Mouse (Mus musculus) hindbrain, embryonic 10.5 days (tissue): ENCODE measurements around the gene Myof. TPM values are rescaled to one million over a fixed set of nuclear protein-coding genes. Genes with fewer than 3 reads are reported as not detected.

Source experiments
- DNase-seq: peaks from one replicate; pipeline ENCODE4 v3.0.0-alpha.2; 2017; ENCODE audit warnings: low spot score
- H3K27ac ChIP-seq: fragments of 300-500 bp; sonication (generic); 2 replicates; pipeline ENCODE4 v1.5.1; 2016; ENCODE audit warnings: mild to moderate bottlenecking, moderate library complexity
- H3K27me3 ChIP-seq: fragments of 300-500 bp; sonication (generic); 2 replicates; pipeline ENCODE4 v1.6.1; 2016; ENCODE audit warnings: mild to moderate bottlenecking; ENCODE audit not compliant: poor library complexity, insufficient read depth, severe bottlenecking
- H3K36me3 ChIP-seq: fragments of 300-500 bp; sonication (generic); 2 replicates; pipeline ENCODE4 v1.6.1; 2016; ENCODE audit warnings: mild to moderate bottlenecking, moderate library complexity
- H3K4me1 ChIP-seq: fragments of 300-500 bp; sonication (generic); replicated peaks from 2 replicates; pipeline ENCODE4 v1.6.1; 2016; ENCODE audit warnings: mild to moderate bottlenecking
- H3K4me3 ChIP-seq: fragments of 300-500 bp; sonication (generic); 2 replicates; pipeline ENCODE4 v1.5.1; 2016; ENCODE audit warnings: mild to moderate bottlenecking, moderate library complexity
- H3K9me3 ChIP-seq: fragments of 300-500 bp; sonication (generic); 2 replicates; pipeline ENCODE4 v1.6.1; 2016; ENCODE audit warnings: mild to moderate bottlenecking, moderate library complexity
- WGBS: fragments of 180-500 bp; shearing (Covaris S2); methylation state at CpG from one replicate; pipeline ENCODE4 v1.1.7; 2016; 5-methylcytosine and 5-hydroxymethylcytosine counted together
- polyA plus RNA-seq: library from polyadenylated mRNA; unstranded; fragments of >200 nt; fragmentation: Nextera tagmentation; extraction: Ambion mirVana; gene quantifications from 2 replicates; pipeline ENCODE4 v1.2.1, GENCODE M21; 2016

Myof gene
- polyA plus RNA-seq, 1 experiment from 2014 or later, result 2.4 TPM

DNA sequence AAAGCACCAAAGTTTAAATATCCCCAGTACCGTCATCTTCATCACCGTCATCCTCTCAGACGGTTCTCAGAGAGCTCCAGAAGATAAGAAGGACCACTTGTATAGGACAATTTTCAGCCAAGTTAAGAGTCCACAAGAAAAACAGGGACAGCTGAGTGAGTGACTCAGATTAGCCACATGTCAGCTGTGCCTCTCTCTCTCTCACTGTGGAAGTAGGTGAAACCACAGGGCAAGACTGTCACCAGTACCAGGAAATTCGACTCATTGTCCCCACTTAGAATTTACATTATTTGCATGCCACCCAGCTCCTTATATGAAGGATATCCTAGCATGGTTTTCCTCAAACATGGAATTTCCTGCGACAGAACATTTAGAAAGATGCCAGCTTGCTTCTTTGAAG is 88.6 kb downstream of the Myof start:
- Histone ChIP-seq H3K27ac (no peak overlapping the region), H3K4me3 (no peak overlapping the region), H3K9me3 (no peaks in the 10 kb centered on the region), H3K4me1 (no peaks in the 10 kb centered on the region), H3K27me3 (no peaks in the 10 kb centered on the region), H3K36me3 (no peaks in the 10 kb centered on the region)
- 78% methylated on average over 5 of the region's 5 CpGs for WGBS
- DNase-seq, result no peak

DNA sequence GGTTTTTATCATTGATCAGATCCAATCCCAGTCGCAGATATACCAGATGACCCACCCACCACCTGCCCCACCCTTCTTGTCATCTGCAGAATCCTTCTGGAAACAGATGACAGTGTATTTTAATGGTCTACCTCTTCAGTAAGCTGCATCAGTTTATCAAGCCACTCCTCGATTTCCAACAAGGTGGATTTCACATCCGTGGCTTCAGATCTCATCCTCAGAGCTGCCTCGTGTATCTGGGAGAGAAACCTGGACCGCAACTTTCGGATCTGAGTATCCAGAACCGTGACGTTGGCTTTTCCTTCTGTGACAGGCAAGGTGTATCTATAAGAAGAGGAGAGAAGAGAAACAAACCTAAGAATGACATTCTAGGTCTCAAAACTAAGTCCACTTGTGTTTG is 89.1 kb downstream of the Myof start:
- 87% methylated on average over 8 of the region's 8 CpGs for WGBS
- no peak for DNase-seq
- no peaks in the 10 kb centered on the region for H3K9me3 ChIP-seq
- no peaks in the 10 kb centered on the region for H3K4me1 ChIP-seq
- H3K4me3 ChIP-seq, result no peak overlapping the region
- H3K27ac ChIP-seq, result no peak overlapping the region
- H3K36me3 ChIP-seq, result no peaks in the 10 kb centered on the region
- no peaks in the 10 kb centered on the region for H3K27me3 ChIP-seq

DNA sequence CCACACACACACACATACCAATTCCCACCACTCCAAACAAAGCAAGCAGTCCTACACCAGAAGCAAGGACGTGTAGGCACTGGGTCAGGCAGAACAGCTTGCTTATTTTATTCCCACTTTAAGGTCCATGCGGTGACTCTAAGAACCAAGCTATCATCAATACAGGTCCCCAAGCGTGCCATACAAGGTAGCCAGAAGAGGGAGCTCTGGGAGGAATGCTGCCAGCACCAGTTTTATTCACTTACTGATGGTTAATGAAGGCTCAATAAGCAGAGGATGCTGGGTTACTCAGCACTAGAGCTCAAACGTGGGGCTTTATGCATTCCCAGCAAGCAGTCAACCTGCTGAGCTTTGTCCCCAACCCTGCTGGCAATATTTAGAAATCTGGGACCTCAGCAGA is 96.7 kb downstream of the Myof start:
- Histone ChIP-seq H3K36me3 (no peaks in the 10 kb centered on the region), H3K4me1 (no peaks in the 10 kb centered on the region), H3K9me3 (no peaks in the 10 kb centered on the region), H3K4me3 (no peak overlapping the region), H3K27ac (no peak overlapping the region), H3K27me3 (no peaks in the 10 kb centered on the region)
- DNase-seq, result no peak
- WGBS, result 25% methylated on average over 4 of the region's 4 CpGs

DNA sequence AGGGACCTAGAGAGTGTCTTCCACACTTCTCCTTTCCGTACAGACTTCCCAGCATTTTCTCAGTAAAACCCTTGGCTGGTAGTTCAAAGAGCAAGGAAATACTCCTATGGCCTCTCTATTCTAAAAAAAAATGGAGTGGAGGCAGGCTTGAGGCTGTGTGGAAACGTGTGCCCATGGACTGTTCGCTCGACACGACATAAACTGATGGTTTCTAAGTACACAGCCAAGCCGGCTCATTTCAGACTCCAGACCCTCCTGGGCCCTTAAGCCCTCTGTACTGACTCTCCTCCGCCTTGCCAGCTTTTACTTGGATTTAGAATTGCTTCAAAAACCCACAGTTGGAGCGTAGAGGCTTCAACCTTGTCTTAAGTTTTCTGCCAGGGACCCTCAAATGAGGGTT is 97.3 kb downstream of the Myof start:
- no peak for DNase-seq

DNA sequence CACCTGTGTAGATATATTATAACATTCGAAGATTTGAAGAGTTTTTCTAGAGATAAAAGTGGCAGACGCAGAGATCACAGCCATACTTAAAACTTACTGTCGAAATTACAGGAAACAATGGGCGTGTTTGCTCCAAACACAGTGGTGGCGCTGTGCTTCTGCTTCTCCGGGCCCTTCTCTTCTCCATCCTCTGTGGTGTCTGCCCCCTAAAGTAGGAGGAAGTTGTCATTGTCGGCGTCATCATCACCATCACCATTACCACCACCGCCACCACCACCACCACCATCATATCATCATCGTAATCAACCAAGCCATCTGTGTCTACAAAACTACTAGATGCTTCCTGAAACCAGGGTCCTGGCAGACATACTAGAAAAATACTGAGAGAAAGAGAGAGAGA is 104.2 kb downstream of the Myof start:
- H3K27ac ChIP-seq, result no peak overlapping the region

More for the DNA sequence above, 97.3 kb downstream of the Myof start:
- no peaks in the 10 kb centered on the region for H3K27me3 ChIP-seq
- H3K27ac ChIP-seq, result no peak overlapping the region
- H3K9me3 ChIP-seq, result no peaks in the 10 kb centered on the region
- H3K4me3 ChIP-seq, result no peak overlapping the region
- H3K4me1 ChIP-seq, result no peaks in the 10 kb centered on the region
- H3K36me3 ChIP-seq, result no peaks in the 10 kb centered on the region
- WGBS, result 83% methylated on average over 8 of the region's 8 CpGs

DNA sequence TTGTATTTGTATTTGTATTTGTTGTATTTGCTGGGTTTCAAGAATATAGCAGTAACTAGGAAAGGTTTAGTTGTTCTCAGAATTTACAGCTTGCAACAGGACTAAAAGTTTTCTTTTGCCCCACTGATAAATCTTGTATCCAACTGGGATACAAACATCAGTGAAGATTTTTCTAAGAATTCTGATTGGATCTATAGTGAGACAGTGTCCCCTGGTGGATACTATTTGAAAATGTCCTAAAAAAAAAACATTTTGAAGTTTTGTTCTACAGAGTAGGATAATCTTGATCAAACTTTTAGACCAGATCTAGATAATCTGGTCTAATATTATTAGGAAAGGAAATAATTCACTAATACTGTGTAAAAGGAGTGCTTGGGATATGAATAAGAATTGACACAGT is 106.3 kb downstream of the Myof start:
- Histone ChIP-seq H3K9me3 (no peaks in the 10 kb centered on the region), H3K4me3 (no peak overlapping the region), H3K4me1 (no peaks in the 10 kb centered on the region), H3K36me3 (no peaks in the 10 kb centered on the region), H3K27me3 (no peaks in the 10 kb centered on the region), H3K27ac (no peak overlapping the region)
- DNase-seq, result no peak

More for the DNA sequence above, 104.2 kb downstream of the Myof start:
- Histone ChIP-seq H3K4me1 (no peaks in the 10 kb centered on the region), H3K9me3 (no peaks in the 10 kb centered on the region), H3K36me3 (no peaks in the 10 kb centered on the region), H3K4me3 (no peak overlapping the region), H3K27me3 (no peaks in the 10 kb centered on the region)
- WGBS, result 93% methylated on average over 10 of the region's 10 CpGs
- DNase-seq, result no peak

DNA sequence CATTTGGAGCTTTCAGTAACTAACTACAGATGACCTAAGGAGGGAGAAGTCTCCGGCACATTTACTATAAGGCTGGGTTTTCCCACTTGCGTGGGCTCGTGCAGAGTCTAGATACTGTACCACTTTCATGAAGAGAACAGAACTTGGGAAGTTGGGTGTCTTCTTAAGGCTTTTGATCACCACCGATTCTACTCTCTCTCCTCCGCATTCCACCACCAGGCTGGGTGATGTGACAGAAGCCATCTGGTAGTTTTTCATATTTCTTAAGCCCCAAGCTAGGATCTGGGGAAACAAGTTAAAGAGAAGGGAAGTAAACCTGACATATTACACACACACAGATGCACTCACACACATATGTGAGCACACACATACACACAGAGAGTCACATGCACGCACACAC is 108.7 kb downstream of the Myof start:
- H3K27ac ChIP-seq, result no peak overlapping the region
- H3K9me3 ChIP-seq, result no peaks in the 10 kb centered on the region
- H3K36me3 ChIP-seq, result no peaks in the 10 kb centered on the region
- no peak for DNase-seq
- no peak overlapping the region for H3K4me3 ChIP-seq
- 95% methylated on average over 6 of the region's 6 CpGs for WGBS
- no peaks in the 10 kb centered on the region for H3K27me3 ChIP-seq
- H3K4me1 ChIP-seq, result no peaks in the 10 kb centered on the region

DNA sequence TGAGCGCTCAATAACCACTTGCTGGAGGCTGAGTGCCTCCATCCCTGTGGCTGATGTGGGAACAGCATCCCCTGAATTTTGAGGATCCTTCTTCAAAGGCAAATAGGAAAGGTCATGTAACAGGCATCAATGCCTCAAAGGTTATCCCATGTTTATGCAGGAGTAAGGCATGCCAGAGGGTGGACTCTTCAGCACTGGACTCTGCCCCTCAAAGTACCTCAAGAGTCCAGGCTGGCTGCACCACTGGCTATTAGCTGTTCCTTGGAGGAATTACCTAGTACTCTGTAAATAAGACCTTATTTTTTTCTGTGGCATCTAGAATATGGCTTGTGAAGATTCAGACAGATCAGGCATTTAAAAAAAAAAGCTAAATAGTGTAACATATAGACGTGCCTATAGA is 111.2 kb downstream of the Myof start:
- H3K36me3 ChIP-seq, result no peaks in the 10 kb centered on the region
- H3K27me3 ChIP-seq, result no peaks in the 10 kb centered on the region
- no peak for DNase-seq
- H3K27ac ChIP-seq, result no peak overlapping the region
- H3K4me3 ChIP-seq, result no peak overlapping the region
- WGBS, result 95% methylated on average over 2 of the region's 2 CpGs
- H3K4me1 ChIP-seq, result no peaks in the 10 kb centered on the region
- H3K9me3 ChIP-seq, result no peaks in the 10 kb centered on the region

DNA sequence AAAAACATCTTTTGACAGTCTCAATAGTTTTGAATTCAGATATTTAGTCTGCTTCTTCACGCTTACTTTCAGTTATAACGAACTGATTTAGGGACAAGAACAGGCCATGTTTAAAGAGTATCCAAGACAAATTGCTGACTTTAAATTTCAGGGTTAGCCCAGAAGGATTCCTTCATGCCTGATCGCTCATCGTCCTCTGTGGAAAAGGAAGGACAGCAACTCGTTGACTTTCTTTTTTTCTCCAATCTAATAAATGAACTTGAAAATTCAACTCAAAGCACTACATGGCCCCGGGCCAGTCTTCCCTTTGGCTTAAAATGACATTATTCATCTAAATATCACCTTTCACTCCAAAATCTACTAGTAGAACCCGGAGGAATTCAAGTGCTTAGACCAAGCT is 115.5 kb downstream of the Myof start:
- Histone ChIP-seq H3K27ac (no peak overlapping the region), H3K36me3 (no peaks in the 10 kb centered on the region), H3K9me3 (no peaks in the 10 kb centered on the region), H3K4me3 (no peak overlapping the region), H3K27me3 (no peaks in the 10 kb centered on the region), H3K4me1 (no peaks in the 10 kb centered on the region)
- no peak for DNase-seq
- 93% methylated on average over 7 of the region's 7 CpGs for WGBS

DNA sequence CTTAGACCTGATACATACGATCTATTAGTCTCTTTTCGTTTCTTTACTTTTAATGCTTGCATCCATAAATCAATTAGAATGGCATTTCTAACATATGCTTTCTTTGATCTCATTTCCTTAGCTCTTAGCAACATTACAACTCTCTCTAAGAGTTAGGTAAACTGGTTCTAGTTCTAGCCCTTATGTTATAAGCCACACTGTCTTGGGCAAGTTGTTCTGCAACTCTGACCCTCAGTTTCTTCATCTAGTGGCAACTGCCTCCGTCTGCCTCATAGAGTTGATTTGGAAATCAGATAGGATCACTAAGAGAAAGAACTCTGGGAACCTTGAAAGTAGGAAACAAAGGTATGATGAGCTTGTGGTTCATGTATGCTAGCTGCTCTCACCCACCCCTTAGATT is 118.1 kb downstream of the Myof start:
- H3K36me3 ChIP-seq, result no peaks in the 10 kb centered on the region
- no peaks in the 10 kb centered on the region for H3K9me3 ChIP-seq
- 92% methylated on average over 3 of the region's 3 CpGs for WGBS
- H3K27me3 ChIP-seq, result no peaks in the 10 kb centered on the region
- no peak overlapping the region for H3K4me3 ChIP-seq
- no peak overlapping the region for H3K27ac ChIP-seq
- H3K4me1 ChIP-seq, result 0 out of 2 replicates have a peak, but pooled peaks cover 6% of the 10 kb centered on the region
- DNase-seq, result no peak

DNA sequence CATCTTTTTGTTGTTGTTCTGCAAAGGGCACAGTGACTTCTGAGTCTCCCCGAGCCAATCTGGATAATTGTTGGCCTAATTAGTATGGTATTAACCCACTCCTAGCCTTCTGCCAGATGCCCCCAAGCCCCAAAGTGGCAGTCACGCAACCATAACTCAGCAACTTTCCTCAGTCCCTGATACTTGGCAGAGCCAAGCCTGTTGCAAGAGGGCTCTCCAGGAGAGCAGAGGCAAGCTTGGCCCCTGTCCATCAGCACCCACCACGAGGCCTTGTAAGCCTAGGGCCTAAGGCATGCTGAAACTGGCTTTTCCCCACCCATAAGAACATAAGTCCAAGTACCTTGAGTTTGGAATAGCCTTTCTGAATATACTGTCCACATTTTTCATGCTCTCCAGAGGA is 119.1 kb downstream of the Myof start:
- DNase-seq, result no peak
- H3K9me3 ChIP-seq, result no peaks in the 10 kb centered on the region
- H3K27ac ChIP-seq, result no peak overlapping the region
- H3K27me3 ChIP-seq, result no peaks in the 10 kb centered on the region
- no peak overlapping the region for H3K4me3 ChIP-seq
- WGBS, result 64% methylated on average over 3 of the region's 3 CpGs
- 0 out of 2 replicates have a peak, but pooled peaks cover 6% of the 10 kb centered on the region for H3K4me1 ChIP-seq
- no peaks in the 10 kb centered on the region for H3K36me3 ChIP-seq

DNA sequence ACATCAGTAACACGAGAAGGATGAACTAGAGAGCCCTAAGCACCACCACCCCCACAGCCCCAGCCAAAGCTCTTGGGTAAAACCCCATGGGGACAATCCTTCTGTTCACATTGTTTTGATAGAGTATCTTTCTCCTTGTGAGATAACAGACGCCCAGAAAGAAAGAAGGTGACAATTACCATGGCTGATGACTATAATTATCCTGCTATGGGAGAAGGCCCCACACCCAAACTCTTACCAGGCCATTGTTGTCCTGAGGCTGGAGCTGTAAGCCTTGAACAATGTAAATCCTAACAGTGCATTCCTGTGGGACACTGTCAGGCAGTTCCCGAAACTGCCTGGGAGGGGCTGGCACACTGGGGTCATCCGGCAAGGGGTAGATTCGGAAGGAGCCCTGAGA is 122.3 kb downstream of the Myof start:
- Histone ChIP-seq H3K9me3 (no peaks in the 10 kb centered on the region), H3K36me3 (no peaks in the 10 kb centered on the region), H3K27ac (no peak overlapping the region), H3K4me1 (peaks cover 12% of the 10 kb centered on the region; the same call in 1 of the 2 replicates), H3K4me3 (no peak overlapping the region), H3K27me3 (no peaks in the 10 kb centered on the region)
- WGBS, result 51% methylated on average over 5 of the region's 5 CpGs
- no peak for DNase-seq

DNA sequence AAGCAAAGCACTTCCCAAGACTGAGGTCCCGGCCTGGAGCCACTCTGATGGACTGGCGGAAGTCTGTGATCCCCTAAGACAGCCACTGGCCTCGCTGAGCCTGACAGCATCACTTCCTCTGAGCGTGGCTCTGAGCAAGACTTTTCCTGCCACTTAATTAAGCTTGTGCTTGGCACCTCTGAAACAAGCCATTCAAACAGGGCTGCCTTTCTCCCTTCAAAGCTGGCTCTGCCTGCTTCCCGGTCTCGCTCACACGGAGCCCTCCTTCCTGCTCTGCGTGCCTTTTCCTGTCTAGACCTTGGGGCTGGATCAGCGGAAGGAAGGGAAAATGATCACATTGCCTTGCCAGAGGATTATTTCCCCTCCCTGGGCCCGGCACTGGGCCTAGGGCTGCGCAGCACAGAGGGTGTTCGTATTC is 124.9 kb downstream of the Myof start:
- 59% methylated on average over 12 of the region's 12 CpGs for WGBS

DNA sequence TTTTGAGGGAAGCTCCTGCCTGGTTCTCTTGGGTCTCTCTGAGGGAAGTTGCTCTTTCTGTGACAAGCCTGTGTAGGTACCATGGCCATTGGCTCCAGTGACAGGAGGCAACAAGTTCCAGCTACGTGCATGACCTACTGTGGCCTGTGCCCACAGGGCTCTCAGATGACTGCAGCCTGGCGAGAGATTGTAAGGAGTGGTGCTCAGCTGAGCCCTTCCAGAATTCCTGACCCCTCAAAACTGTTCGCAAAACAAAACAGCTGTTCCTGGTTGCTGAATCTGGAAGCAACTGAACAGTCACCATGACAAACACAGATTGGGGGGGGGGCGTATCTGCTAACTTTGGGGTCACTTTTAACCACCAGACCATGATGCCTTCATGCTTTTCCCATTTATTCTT is 129.1 kb downstream of the Myof start:
- H3K4me3 ChIP-seq, result no peak overlapping the region
- no peaks in the 10 kb centered on the region for H3K36me3 ChIP-seq
- no peaks in the 10 kb centered on the region for H3K9me3 ChIP-seq
- no peak overlapping the region for H3K27ac ChIP-seq
- no peak for DNase-seq
- 84% methylated on average over 4 of the region's 4 CpGs for WGBS
- peaks cover 10% of the 10 kb centered on the region for H3K4me1 ChIP-seq
- H3K27me3 ChIP-seq, result no peaks in the 10 kb centered on the region

More for the DNA sequence above, 124.9 kb downstream of the Myof start:
- Histone ChIP-seq H3K27me3 (no peaks in the 10 kb centered on the region), H3K4me1 (peaks cover 12% of the 10 kb centered on the region; the same call in 1 of the 2 replicates), H3K27ac (peak overlapping the region; percentile 16; the same call in 1 of the 2 replicates), H3K9me3 (no peaks in the 10 kb centered on the region), H3K36me3 (no peaks in the 10 kb centered on the region), H3K4me3 (no peak overlapping the region)
- DNase-seq, result peak; percentile 20
